Mouse (Mus musculus): ENCODE measurements at regions not wholly inside any gene's neighbourhood (a gene's known extent, or its start where the extent isn't known, plus 50 kb on each side); places are given as distances from the start of the nearest gene placed in this dataset.

- Histone ChIP-seq H3K27ac (ENCODE audit: insufficient read depth, low read depth, low read length) (no peak overlapping the region), H3K36me3 (ENCODE audit: control insufficient read depth, insufficient read depth, low read length) (no peaks in the 10 kb centered on the region), H3K4me1 (ENCODE audit: control insufficient read depth, insufficient read depth, low read length) (no peaks in the 10 kb centered on the region), H3K27me3 (replicated peaks; ENCODE audit: control insufficient read depth, insufficient read depth, low read length) (no peaks in the 10 kb centered on the region; the same call in 1 of the 2 replicates), H3K4me3 (ENCODE audit: insufficient read depth, low read depth, low read length) (no peak overlapping the region)
- TF ChIP-seq CTCF (conservative IDR thresholded peaks at IDR 0.05; ENCODE audit: insufficient read depth, insufficient read length, low read depth, low read length) (no peak), POLR2A (IDR thresholded peaks at IDR 0.05; ENCODE audit: low read depth, low read length) (no peak)
- WGBS, result 37% methylated on average over 9 of the region's 9 CpGs
- DNase-seq, result no peak
These were observed 274.3 kb downstream of the Irx1 start for GRCm38 (mm10) chr13:71689187-71689586.

DNA sequence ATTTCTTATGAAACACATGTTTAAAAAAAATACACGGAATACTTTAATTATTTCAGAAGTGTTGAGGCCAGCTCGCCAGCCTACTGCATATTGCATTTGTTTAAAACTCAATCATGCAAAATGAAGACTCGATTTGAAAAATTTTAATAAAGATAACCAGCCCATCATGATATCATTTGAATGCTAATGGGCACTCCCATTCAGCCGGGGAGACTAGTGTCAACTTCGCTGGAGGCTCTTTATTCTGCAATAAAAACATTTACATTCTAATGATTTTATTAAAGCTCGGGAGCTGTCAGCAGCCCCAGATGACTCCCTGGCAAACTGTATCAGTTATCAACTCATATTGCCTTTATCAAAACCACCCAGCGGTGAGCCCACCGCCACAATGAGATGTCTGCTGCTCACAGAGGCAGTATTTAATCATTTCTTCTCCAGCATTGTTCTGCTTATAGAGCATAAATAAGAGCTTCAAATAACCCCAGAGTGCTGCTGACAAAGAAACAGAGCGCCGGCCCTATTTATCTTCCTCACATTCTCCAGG is 287.4 kb downstream of the Irx1 start:
- H3K27ac ChIP-seq (ENCODE audit: insufficient read depth, low read depth, low read length), result no peak overlapping the region
- WGBS, result 73% methylated on average over 10 of the region's 10 CpGs
- no peaks in the 10 kb centered on the region for H3K4me1 ChIP-seq (ENCODE audit: control insufficient read depth, insufficient read depth, low read length)
- no peak overlapping the region for H3K4me3 ChIP-seq (ENCODE audit: insufficient read depth, low read depth, low read length)
- H3K27me3 ChIP-seq (replicated peaks; ENCODE audit: control insufficient read depth, insufficient read depth, low read length), result no peaks in the 10 kb centered on the region
- no peak for DNase-seq
- no peak for TF ChIP-seq CTCF (conservative IDR thresholded peaks at IDR 0.05; ENCODE audit: insufficient read depth, insufficient read length, low read depth, low read length)
- TF ChIP-seq POLR2A (IDR thresholded peaks at IDR 0.05; ENCODE audit: low read depth, low read length), result no peak
- no peaks in the 10 kb centered on the region for H3K36me3 ChIP-seq (ENCODE audit: control insufficient read depth, insufficient read depth, low read length)

GRCm38 (mm10) chr13:71669956-71670739 is 293.4 kb downstream of the Irx1 start:
- TF ChIP-seq POLR2A (IDR thresholded peaks at IDR 0.05; ENCODE audit: low read depth, low read length) (no peak), CTCF (conservative IDR thresholded peaks at IDR 0.05; ENCODE audit: insufficient read depth, insufficient read length, low read depth, low read length) (no peak)
- Histone ChIP-seq H3K36me3 (ENCODE audit: control insufficient read depth, insufficient read depth, low read length) (no peaks in the 10 kb centered on the region), H3K27ac (ENCODE audit: insufficient read depth, low read depth, low read length) (no peak overlapping the region), H3K4me1 (ENCODE audit: control insufficient read depth, insufficient read depth, low read length) (no peaks in the 10 kb centered on the region), H3K4me3 (ENCODE audit: insufficient read depth, low read depth, low read length) (no peak overlapping the region), H3K27me3 (replicated peaks; ENCODE audit: control insufficient read depth, insufficient read depth, low read length) (no peaks in the 10 kb centered on the region)
- no peak for DNase-seq
- WGBS, result 87% methylated on average over 6 of the region's 6 CpGs

DNA sequence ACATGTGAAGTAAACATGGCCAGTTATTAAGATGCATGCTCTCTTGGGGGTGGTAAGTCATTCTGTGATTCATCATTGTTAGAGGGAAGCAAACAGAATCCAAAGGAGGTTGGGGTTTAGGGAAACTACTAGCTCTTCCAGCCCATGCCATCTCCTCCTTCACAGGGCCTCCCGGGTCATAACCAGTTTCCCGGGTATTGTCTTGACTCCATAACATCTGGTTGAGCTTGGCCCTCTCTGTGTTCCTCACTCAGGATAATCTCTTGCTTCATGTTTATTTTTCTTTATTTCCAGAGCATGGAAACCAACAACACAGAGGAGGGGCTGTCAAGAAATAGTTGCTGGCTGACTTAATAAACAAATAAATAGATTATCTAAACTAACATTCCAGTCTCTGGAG is 295.3 kb downstream of the Irx1 start:
- Histone ChIP-seq H3K36me3 (ENCODE audit: control insufficient read depth, insufficient read depth, low read length) (no peaks in the 10 kb centered on the region), H3K27ac (ENCODE audit: insufficient read depth, low read depth, low read length) (no peak overlapping the region)
- 65% methylated on average over 2 of the region's 2 CpGs for WGBS

DNA sequence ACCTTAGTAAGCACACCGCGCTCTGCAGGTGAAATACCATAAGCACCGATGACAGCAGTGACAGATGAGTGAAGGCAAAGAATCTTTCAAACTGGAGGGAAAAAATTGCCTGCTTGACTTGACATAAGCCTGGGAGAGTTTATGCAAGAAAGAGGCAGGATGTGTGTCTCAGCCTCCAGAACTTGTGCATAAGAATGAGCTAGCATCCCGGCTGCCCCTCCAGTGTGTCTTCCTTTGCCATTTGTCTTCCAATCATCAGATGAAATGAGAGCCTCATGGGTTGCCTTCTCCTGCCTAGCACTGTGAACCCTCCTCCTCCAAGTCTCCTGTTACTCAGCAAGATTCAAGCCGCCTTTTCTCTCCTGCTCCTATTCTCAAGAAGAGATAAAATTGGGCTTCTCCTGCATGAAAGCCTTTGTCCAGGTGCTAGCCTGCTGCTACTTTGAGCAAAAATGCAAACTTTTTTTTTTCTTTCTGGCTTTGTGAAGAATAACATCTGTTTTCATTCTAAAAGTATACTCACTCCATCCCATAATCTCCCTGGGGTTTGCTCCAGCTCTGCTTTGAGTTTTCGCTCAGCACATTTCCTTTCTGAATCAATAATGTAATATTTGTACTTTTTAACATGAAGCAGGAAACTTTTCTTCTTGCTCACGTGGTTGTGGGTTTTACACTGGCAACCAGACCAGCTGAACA is 298.2 kb downstream of the Irx1 start:
- no peak for DNase-seq
- 71% methylated on average over 7 of the region's 7 CpGs for WGBS

More for the DNA sequence above, 295.3 kb downstream of the Irx1 start:
- no peak for TF ChIP-seq CTCF (conservative IDR thresholded peaks at IDR 0.05; ENCODE audit: insufficient read depth, insufficient read length, low read depth, low read length)
- TF ChIP-seq POLR2A (IDR thresholded peaks at IDR 0.05; ENCODE audit: low read depth, low read length), result no peak
- DNase-seq, result no peak
- H3K27me3 ChIP-seq (replicated peaks; ENCODE audit: control insufficient read depth, insufficient read depth, low read length), result no peaks in the 10 kb centered on the region
- H3K4me1 ChIP-seq (ENCODE audit: control insufficient read depth, insufficient read depth, low read length), result no peaks in the 10 kb centered on the region
- H3K4me3 ChIP-seq (ENCODE audit: insufficient read depth, low read depth, low read length), result no peak overlapping the region

DNA sequence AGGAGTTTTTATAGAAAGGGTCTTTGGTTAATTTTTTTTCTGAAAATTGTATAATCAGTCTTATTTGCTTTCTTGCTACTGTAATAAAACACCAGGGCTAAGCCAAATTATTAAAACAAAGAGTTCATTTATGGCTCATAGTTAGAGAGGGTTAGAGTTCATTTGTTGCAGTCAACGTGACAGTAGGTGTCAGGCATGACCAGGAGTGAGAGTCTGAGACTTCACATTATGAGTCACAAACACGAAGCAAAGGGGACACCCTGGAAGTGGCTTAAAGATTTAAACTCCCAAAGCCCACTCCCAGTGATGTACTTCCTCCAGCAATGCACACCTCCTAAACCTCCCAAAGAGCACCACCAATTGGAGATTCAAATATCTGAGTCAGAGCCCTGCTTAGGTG is 305.6 kb downstream of the Irx1 start:
- no peak for DNase-seq
- Histone ChIP-seq H3K27ac (ENCODE audit: insufficient read depth, low read depth, low read length) (no peak overlapping the region), H3K27me3 (replicated peaks; ENCODE audit: control insufficient read depth, insufficient read depth, low read length) (no peaks in the 10 kb centered on the region; the same call in 1 of the 2 replicates), H3K4me3 (ENCODE audit: insufficient read depth, low read depth, low read length) (no peak overlapping the region), H3K36me3 (ENCODE audit: control insufficient read depth, insufficient read depth, low read length) (no peaks in the 10 kb centered on the region), H3K4me1 (ENCODE audit: control insufficient read depth, insufficient read depth, low read length) (no peaks in the 10 kb centered on the region)
- TF ChIP-seq POLR2A (IDR thresholded peaks at IDR 0.05; ENCODE audit: low read depth, low read length) (no peak), CTCF (conservative IDR thresholded peaks at IDR 0.05; ENCODE audit: insufficient read depth, insufficient read length, low read depth, low read length) (no peak)
- WGBS, result 47% methylated on average over 2 of the region's 2 CpGs

More for the DNA sequence above, 298.2 kb downstream of the Irx1 start:
- Histone ChIP-seq H3K4me3 (ENCODE audit: insufficient read depth, low read depth, low read length) (no peak overlapping the region), H3K4me1 (ENCODE audit: control insufficient read depth, insufficient read depth, low read length) (no peaks in the 10 kb centered on the region), H3K27me3 (replicated peaks; ENCODE audit: control insufficient read depth, insufficient read depth, low read length) (no peaks in the 10 kb centered on the region), H3K27ac (ENCODE audit: insufficient read depth, low read depth, low read length) (no peak overlapping the region), H3K36me3 (ENCODE audit: control insufficient read depth, insufficient read depth, low read length) (no peaks in the 10 kb centered on the region)
- TF ChIP-seq POLR2A (IDR thresholded peaks at IDR 0.05; ENCODE audit: low read depth, low read length), result no peak
- TF ChIP-seq CTCF (conservative IDR thresholded peaks at IDR 0.05; ENCODE audit: insufficient read depth, insufficient read length, low read depth, low read length), result no peak

- no peaks in the 10 kb centered on the region for H3K36me3 ChIP-seq (ENCODE audit: control insufficient read depth, insufficient read depth, low read length)
- no peak for DNase-seq
- H3K27ac ChIP-seq (ENCODE audit: insufficient read depth, low read depth, low read length), result no peak overlapping the region
- no peak for TF ChIP-seq CTCF (conservative IDR thresholded peaks at IDR 0.05; ENCODE audit: insufficient read depth, insufficient read length, low read depth, low read length)
- TF ChIP-seq POLR2A (IDR thresholded peaks at IDR 0.05; ENCODE audit: low read depth, low read length), result no peak
- no peak overlapping the region for H3K4me3 ChIP-seq (ENCODE audit: insufficient read depth, low read depth, low read length)
- H3K4me1 ChIP-seq (ENCODE audit: control insufficient read depth, insufficient read depth, low read length), result no peaks in the 10 kb centered on the region
- WGBS, result 43% methylated on average over 6 of the region's 6 CpGs
- H3K27me3 ChIP-seq (replicated peaks; ENCODE audit: control insufficient read depth, insufficient read depth, low read length), result no peaks in the 10 kb centered on the region; the same call in 1 of the 2 replicates
These were observed 309.5 kb downstream of the Irx1 start for GRCm38 (mm10) chr13:71653939-71654467.
